Mouse (Mus musculus) small intestine, adult 2 months (tissue): Measurements from ENCODE around the gene Daglb. TPM values are rescaled to one million over a fixed set of nuclear protein-coding genes. Genes with fewer than 3 reads are reported as not detected.

Experiments used
- H3K27ac ChIP-seq: fragments of 200-500 bp; 2 replicates; pipeline ENCODE4 v1.5.1; 2012; ENCODE audit warnings: low read depth, low read length, control low read depth, inconsistent platforms; ENCODE audit not compliant: insufficient read depth
- H3K27me3 ChIP-seq: fragments of 200-500 bp; 2 replicates; pipeline ENCODE4 v1.6.1; 2012; ENCODE audit warnings: mild to moderate bottlenecking, moderate library complexity, low read length, inconsistent platforms; ENCODE audit not compliant: control insufficient read depth, insufficient read depth
- H3K36me3 ChIP-seq: fragments of 200-500 bp; 2 replicates; pipeline ENCODE4 v1.6.1; 2012; ENCODE audit warnings: mild to moderate bottlenecking, low read length, control low read depth, inconsistent platforms; ENCODE audit not compliant: control insufficient read depth, insufficient read depth
- H3K4me1 ChIP-seq: fragments of 200-500 bp; 2 replicates; pipeline ENCODE4 v1.6.1; 2012; ENCODE audit warnings: low read length, inconsistent platforms, mixed read lengths; ENCODE audit not compliant: control insufficient read depth, insufficient read depth, insufficient read length
- H3K4me3 ChIP-seq: fragments of 200-500 bp; 2 replicates; pipeline ENCODE4 v1.5.1; 2012; ENCODE audit warnings: low read depth, mild to moderate bottlenecking, control low read depth, inconsistent platforms, low read length, moderate library complexity
- CTCF ChIP-seq: fragments of 200-500 bp; IDR thresholded peaks from 2 replicates; pipeline ENCODE4 v1.5.1; 2012; ENCODE audit warnings: low read depth, mild to moderate bottlenecking, control low read depth, inconsistent platforms, low read length, moderate library complexity, mixed read lengths; ENCODE audit not compliant: insufficient replicate concordance, insufficient read length; ENCODE audit errors: extremely low read depth
- POLR2A ChIP-seq: fragments of 200-500 bp; IDR thresholded peaks from 2 replicates; pipeline ENCODE4 v1.6.1; 2012; ENCODE audit warnings: low read depth, mild to moderate bottlenecking, control low read depth, inconsistent platforms, low read length, moderate library complexity
- WGBS: fragments of 180-500 bp; shearing (Covaris S2); methylation state at CpG from one replicate; pipeline ENCODE4 v1.1.7; 2018; 5-methylcytosine and 5-hydroxymethylcytosine counted together
- polyA plus RNA-seq: library from polyadenylated mRNA; depleted of rRNA; stranded (reverse); fragments of >200 nt; gene quantifications from 2 replicates; pipeline ENCODE4 v1.2.3, GENCODE M21; 2012

Gene Daglb
- polyA plus RNA-seq, 1 experiment = 12.7 TPM

DNA sequence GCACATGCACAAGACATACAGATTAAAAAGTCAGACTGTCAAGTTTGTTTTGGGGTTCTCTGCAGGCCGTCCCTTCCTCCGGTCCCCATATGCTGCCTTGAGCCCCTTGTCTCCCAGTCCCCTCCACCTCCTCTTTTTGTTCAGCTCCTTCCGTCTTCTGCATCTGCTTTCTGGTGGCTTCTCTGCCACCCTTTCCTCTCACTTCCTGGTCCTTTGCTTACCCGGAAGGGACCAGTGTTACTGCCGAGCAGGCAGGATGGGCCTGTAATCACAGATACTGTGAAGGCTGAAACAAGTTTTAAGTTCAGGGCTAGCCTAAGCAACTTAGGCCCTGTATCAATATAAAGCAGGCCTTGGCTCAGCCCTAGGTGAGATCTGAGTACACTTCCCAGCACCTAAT, 23.6 kb downstream of the Daglb start:
- Histone ChIP-seq H3K27ac (no peak overlapping the region), H3K4me3 (no peak overlapping the region), H3K27me3 (no peaks in the 10 kb centered on the region), H3K36me3 (peaks cover 43% of the 10 kb centered on the region), H3K4me1 (no peaks in the 10 kb centered on the region; the same call in 1 of the 2 replicates)
- TF ChIP-seq POLR2A = no peak
- 83% methylated on average over 5 of the region's 5 CpGs for WGBS

DNA sequence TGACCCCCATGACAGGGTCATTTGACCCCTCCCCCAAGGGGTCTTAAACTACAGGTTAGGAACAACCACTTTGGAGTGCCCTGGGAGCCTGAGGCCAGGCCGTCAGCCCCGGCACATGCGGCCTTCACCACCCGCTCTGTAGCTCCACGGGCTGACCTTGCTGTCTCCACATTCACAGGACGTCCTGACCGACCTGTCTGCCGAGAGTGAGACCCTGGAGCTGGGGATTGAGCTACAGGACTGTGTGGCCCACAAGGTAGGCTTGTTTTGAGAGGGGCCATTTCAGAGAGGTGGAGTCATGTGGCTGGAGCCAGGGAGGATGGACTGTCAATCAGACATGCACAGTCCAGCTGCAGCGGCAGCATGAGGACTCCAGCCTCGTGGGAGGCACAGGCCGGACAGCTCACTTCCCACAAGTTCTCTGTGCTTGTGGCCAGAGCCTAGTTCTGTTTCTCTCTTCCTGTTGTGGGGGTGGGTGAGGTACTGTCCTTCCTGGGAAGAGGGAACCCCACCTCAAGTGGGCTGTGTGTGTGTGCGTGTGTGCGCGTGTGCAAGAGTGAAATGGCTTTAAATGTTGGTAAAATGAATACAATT, 25.5 kb downstream of the Daglb start:
- peaks cover 41% of the 10 kb centered on the region for H3K36me3 ChIP-seq
- TF ChIP-seq CTCF = no peak
- no peak for TF ChIP-seq POLR2A
- no peak overlapping the region for H3K27ac ChIP-seq
- WGBS = 88% methylated on average over 14 of the region's 14 CpGs
- H3K4me1 ChIP-seq = no peaks in the 10 kb centered on the region; the same call in 1 of the 2 replicates
- H3K4me3 ChIP-seq = no peak overlapping the region
- H3K27me3 ChIP-seq = no peaks in the 10 kb centered on the region

- WGBS = 91% methylated on average over 4 of the region's 4 CpGs
- H3K4me1 ChIP-seq = no peaks in the 10 kb centered on the region; the same call in 1 of the 2 replicates
Observed at GRCm38 (mm10) chr5:143491736-143492135, 27.4 kb downstream of the Daglb start.

GRCm38 (mm10) chr5:143493163-143493562, 28.8 kb downstream of the Daglb start:
- Histone ChIP-seq H3K4me1 (no peaks in the 10 kb centered on the region; the same call in 1 of the 2 replicates), H3K27me3 (no peaks in the 10 kb centered on the region), H3K27ac (no peak overlapping the region), H3K4me3 (no peak overlapping the region), H3K36me3 (peaks cover 36% of the 10 kb centered on the region)
- TF ChIP-seq POLR2A (no peak), CTCF (no peak)
- 80% methylated on average over 10 of the region's 10 CpGs for WGBS

More at GRCm38 (mm10) chr5:143491736-143492135, 27.4 kb downstream of the Daglb start:
- TF ChIP-seq POLR2A = no peak
- TF ChIP-seq CTCF = no peak
- Histone ChIP-seq H3K27me3 (no peaks in the 10 kb centered on the region), H3K36me3 (peaks cover 41% of the 10 kb centered on the region), H3K27ac (no peak overlapping the region), H3K4me3 (no peak overlapping the region)

DNA sequence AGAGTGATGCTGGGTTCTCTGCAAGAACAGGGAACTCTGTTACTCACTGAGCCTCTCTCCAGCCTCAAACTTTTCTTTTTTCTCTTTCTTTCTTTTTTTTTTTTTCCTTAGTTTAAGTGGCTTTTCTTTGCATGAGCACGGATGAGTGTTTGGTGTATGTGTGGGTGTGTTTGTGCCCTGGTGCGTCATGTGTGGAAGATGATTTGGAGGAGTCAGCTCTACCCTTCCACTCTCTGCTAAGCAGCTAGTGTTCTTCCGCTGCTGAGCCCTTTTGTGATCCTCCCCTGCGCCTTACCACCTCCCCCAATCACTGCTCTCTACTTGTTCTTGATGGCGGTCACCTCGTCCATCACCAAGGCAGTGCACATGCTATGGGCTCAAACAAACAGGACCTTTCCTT, 31.3 kb downstream of the Daglb start:
- 97% methylated on average over 6 of the region's 6 CpGs for WGBS
- Histone ChIP-seq H3K27me3 (no peaks in the 10 kb centered on the region), H3K36me3 (peaks cover 32% of the 10 kb centered on the region), H3K4me1 (no peaks in the 10 kb centered on the region), H3K4me3 (no peak overlapping the region), H3K27ac (no peak overlapping the region)
- TF ChIP-seq CTCF (no peak), POLR2A (no peak)

DNA sequence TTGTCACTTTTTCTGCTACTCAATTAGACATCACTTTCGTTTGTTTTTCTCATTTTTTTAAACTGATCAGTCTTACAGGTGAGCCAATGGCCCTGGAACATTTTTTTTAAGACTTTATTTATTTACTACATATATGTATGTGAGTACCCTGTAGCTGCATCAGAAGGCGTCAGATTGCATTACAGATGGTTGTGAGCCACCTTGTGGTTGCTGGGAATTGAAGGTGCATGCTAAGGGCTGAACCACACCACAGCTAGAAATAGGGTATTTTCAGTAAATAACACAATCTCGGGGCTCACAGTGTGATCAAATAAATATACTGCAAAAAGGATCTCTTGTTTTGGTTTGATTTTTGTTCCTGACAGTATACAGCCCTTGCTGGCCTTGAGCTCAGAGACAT, 33.1 kb downstream of the Daglb start:
- no peaks in the 10 kb centered on the region; the same call in 1 of the 2 replicates for H3K4me1 ChIP-seq
- TF ChIP-seq POLR2A = no peak
- TF ChIP-seq CTCF = no peak
- H3K36me3 ChIP-seq = peaks cover 26% of the 10 kb centered on the region
- H3K4me3 ChIP-seq = no peak overlapping the region
- 80% methylated on average over 3 of the region's 3 CpGs for WGBS
- H3K27me3 ChIP-seq = no peaks in the 10 kb centered on the region
- no peak overlapping the region for H3K27ac ChIP-seq

DNA sequence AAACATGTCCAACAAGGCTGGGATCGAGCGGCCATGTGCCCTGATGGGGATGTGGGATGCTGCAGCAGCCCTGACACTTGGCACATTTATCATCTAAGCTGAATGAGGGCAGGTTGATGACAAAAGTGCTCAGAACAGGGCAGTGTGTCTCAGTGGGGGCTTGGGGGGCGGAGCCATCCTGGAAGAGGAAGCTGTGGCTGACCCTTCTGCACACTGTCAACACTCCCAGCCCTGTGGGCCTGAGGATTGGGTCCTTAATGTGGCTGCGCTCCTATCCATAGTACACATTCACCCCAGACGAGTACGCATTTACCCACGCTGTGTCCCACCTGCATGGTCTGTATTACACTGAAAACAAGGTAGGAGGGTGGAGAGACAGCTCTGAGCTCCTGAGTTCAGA, 34.8 kb downstream of the Daglb start:
- H3K4me3 ChIP-seq = no peak overlapping the region
- 88% methylated on average over 7 of the region's 7 CpGs for WGBS
- peaks cover 31% of the 10 kb centered on the region for H3K36me3 ChIP-seq

More for the DNA sequence above, 34.8 kb downstream of the Daglb start:
- no peak overlapping the region for H3K27ac ChIP-seq
- TF ChIP-seq CTCF (no peak), POLR2A (no peak)
- no peaks in the 10 kb centered on the region; the same call in 1 of the 2 replicates for H3K4me1 ChIP-seq
- H3K27me3 ChIP-seq = no peaks in the 10 kb centered on the region
